Mouse (Mus musculus): ENCODE measurements around the gene Jagn1. TPM values are rescaled to one million over a fixed set of nuclear protein-coding genes. Genes with fewer than 3 reads are reported as not detected.
A peak's percentile ranks its signal among the peaks of the same experiment; 100 is the strongest.

Gene Jagn1
- total RNA-seq, 4 experiments from 2014 or later: 40.6 to 52.5 (median 46.4) TPM

- no peak for DNase-seq
Observed at GRCm38 (mm10) chr6:113478906-113479305, 36.5 kb downstream of the Jagn1 start.

DNA sequence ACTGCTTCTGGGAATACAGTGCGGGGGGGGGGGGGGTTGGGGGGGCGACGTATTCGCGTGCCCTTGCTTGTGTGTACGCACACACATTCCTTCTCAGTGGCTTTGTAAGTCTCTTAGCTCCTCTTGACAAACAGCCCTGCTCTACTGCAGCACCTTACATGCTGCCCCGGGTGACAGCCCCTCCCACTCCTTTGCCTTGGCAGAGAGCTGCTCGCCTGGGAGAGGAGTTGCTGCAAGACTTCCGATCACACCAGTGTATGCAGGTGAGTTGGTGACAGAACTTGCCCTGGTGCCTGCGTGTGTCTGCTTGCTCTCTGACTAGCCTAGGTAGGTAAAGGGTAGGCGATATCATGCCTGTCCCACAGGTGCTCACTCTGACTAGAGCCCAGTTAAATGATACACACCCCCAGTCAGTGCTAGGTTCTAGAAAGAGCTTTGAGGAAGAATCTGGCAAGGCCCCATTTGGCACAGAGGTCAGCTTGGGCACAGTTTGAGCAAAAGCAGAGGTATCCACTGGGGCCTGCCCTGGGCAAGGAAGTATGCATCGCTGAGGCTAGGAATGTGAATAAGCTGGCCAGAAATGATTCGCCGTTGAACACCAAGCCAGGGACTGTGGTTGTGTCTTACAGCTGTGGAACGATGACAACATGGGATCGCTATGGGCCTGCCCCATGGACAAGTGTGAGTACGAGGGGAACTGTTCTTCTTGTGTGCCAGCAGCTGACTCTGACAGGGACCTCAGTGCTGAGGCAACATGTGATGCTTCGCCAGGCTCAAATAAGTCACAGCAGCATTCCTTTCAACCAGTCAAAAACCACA lies 38.4 kb downstream of the Jagn1 start:
- DNase-seq: no peak

- no peak for DNase-seq
Observed at GRCm38 (mm10) chr6:113482477-113483099, 40.2 kb downstream of the Jagn1 start.

GRCm38 (mm10) chr6:113483100-113483615 lies 40.8 kb downstream of the Jagn1 start, which contains the start of gene Creld1:
TSS of gene Creld1 (plus strand) at chr6:113483297.
- DNase-seq: peak; percentile 95

GRCm38 (mm10) chr6:113483729-113484128 lies 41.4 kb downstream of the Jagn1 start:
- no peak for DNase-seq

DNA sequence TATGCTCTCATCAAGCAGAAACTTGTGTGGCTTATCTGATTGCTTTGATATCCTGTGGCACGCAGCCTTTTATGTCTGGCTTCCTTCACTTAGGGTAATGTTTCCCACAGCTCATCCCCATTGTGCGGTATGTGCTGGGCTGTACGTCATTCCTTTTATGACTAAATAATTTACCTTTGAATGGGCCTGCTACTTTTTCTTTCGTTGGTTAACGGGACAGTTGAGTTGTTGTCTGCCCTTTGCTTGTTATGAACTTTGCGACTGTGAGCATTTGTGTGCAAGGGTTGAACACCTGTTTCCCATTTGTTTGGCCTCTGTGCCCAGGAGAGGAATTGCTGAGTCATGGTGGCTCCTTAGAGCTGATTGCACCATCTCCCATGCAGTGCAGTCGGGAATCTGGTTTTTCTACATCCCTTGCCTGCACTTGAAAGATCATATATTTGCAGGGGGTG lies 44.8 kb downstream of the Jagn1 start:
- no peak for DNase-seq

DNA sequence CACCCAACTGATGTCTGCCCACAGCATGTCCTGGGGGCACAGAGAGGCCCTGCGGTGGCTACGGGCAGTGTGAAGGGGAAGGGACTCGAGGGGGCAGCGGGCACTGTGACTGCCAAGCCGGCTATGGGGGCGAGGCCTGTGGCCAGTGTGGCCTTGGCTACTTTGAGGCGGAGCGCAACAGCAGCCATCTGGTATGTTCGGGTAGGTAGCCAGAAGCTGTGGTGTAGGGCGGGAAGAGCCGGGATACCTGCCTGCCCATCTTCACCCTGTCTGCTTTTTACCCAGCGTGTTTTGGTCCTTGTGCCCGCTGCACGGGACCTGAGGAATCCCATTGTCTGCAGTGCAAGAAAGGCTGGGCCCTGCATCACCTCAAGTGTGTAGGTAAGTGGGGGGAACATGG lies 47.0 kb downstream of the Jagn1 start:
- DNase-seq: no peak

- DNase-seq: no peak
Observed at GRCm38 (mm10) chr6:113492101-113492864, 49.9 kb downstream of the Jagn1 start.

DNA sequence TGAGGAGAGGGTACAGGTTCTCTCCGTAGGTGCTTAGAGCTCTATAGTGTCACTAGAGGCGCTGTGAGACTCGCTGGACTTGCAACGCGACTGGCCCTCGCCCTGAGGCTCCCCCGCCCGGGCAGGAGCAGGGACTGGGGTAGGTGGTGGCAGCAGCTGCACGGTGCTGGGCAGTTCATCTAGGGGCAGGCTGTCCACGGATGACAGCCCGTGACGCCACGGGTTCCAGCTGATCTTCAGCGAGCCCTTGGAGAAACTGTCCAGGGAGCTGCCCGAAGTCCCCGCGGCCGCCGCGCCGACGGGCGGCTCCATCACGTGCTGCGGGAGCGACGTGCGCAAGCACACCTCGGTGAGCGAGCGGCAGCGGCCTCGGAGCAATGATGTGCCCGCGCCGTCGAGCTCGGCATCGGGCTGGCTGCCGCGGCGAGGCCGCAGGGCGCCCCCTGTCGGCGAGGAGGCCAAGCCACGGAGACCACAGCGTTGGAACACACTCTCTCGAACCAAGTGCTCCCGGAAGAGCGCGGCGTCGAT lies 52.0 kb downstream of the Jagn1 start:
- peak; percentile 53 for DNase-seq

DNA sequence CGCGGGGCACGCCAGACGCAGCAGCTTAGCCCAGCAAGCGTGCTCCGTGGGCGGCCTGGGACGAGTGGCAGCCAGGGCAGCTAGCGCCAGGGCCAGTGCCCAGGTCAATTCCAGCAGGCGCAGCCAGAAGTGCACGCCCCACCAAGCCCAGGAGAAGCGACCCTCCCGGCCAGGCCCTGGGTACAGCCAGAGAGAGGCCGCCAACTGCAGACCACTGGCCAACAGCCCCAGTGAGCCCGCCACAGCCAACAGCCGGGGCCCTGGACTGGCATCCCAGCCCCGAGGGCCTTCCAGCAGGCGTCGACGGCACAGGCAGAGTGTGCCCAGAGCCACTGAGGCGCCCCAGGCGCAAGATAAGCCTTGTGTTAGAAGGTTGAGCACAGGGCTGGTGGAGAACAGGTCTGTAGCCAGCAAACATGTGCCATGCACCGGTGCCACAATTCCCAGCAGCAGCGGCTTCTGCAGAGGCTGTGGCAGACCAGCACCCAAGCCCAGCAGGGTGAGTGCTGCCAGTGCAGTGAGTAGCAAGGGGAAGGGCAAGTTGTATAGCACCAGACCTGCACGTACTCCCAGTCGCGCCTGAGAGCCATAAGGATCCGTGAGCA lies 52.8 kb downstream of the Jagn1 start:
- no peak for DNase-seq

Small RNA genes lying within 50 kb of the gene (microRNA-seq; reads per million reads assigned to microRNA genes)
- gene Gm24387: 0 reads per million in 2 experiments

Other genes with a start within 250 kb of the Jagn1 start
- 1 to 10 TPM; 5.2 to 8.5 (median 6.6) TPM for gene Lhfpl4, start 247.2 kb upstream of the Jagn1 start, total RNA-seq (2022)
- gene Mtmr14, start 204.7 kb upstream of the Jagn1 start, total RNA-seq (2022): 10 to 100 TPM; 19.6 to 24.8 (median 23.1) TPM
- gene Cpne9, start 160.3 kb upstream of the Jagn1 start, total RNA-seq (2022): 1 to 10 TPM; 4.4 to 8.6 (median 5.8) TPM
- gene Brpf1, start 135.4 kb upstream of the Jagn1 start, total RNA-seq (2022): 10 to 100 TPM; 19.5 to 32.3 (median 29.5) TPM
- 10 to 100 TPM; 14.4 to 21.7 (median 17.1) TPM for gene Ogg1, start 115.6 kb upstream of the Jagn1 start, total RNA-seq (2022)
- 10 to 100 TPM; 50.1 to 74.6 (median 64.6) TPM for gene Camk1, start 98.6 kb upstream of the Jagn1 start, total RNA-seq (2022)
- gene Tada3, start 64.7 kb upstream of the Jagn1 start, total RNA-seq (2022): 10 to 100 TPM; 39.3 to 47.1 (median 43.4) TPM
- 100 to 1,000 TPM; 199 to 228 (median 204) TPM for gene Arpc4, start 64.5 kb upstream of the Jagn1 start, total RNA-seq (2022)
- 1 to 10 TPM; 2.6 to 7.4 (median 3.9) TPM for gene Ttll3, start 53.3 kb upstream of the Jagn1 start, total RNA-seq (2022)
- gene Rpusd3, start 23.2 kb upstream of the Jagn1 start, total RNA-seq (2022): 10 to 100 TPM in 3 of 4 experiments, 1 to 10 TPM in 1; 7.6 to 13.8 (median 11.6) TPM
- gene Cidec, start 6.8 kb upstream of the Jagn1 start, total RNA-seq (2022): 100 to 1,000 TPM; 185 to 405 (median 283) TPM
- gene Il17re, start 15.9 kb downstream of the Jagn1 start, total RNA-seq (2022): 1 to 10 TPM in 3 of 4 experiments, under 1 TPM in 1; 0.74 to 1.9 (median 1.1) TPM
- gene Il17rc, start 28.9 kb downstream of the Jagn1 start, total RNA-seq (2022): 10 to 100 TPM; 17.5 to 29.1 (median 24.0) TPM
- gene Creld1, start 40.7 kb downstream of the Jagn1 start, total RNA-seq (2022): 10 to 100 TPM; 60.8 to 69.9 (median 67.4) TPM
- under 1 TPM; 0.20 to 0.40 (median 0.31) TPM for gene Prrt3, start 59.4 kb downstream of the Jagn1 start, total RNA-seq (2022)
- 100 to 1,000 TPM in 1 of 4 experiments, 10 to 100 TPM in 3; 81.3 to 119 (median 96.3) TPM for gene Emc3, start 89.1 kb downstream of the Jagn1 start, total RNA-seq (2022)
- gene Fancd2, start 89.1 kb downstream of the Jagn1 start, total RNA-seq (2022): 1 to 10 TPM in 2 of 4 experiments, under 1 TPM in 2; 0.35 to 2.0 (median 0.88) TPM
- under 1 TPM in 1 of 4 experiments, not detected in 3; 0.35 TPM for gene Fancd2os, start 158.1 kb downstream of the Jagn1 start, total RNA-seq (2022)
- gene Brk1, start 162.2 kb downstream of the Jagn1 start, total RNA-seq (2022): 100 to 1,000 TPM; 180 to 239 (median 200) TPM
- gene Vhl, start 181.4 kb downstream of the Jagn1 start, total RNA-seq (2022): 10 to 100 TPM; 29.5 to 34.0 (median 32.1) TPM
- gene Irak2, start 195.9 kb downstream of the Jagn1 start, total RNA-seq (2022): 10 to 100 TPM; 11.8 to 38.3 (median 22.4) TPM